Mouse (Mus musculus) kidney, embryonic 16.5 days (tissue): Measurements from ENCODE around the gene Bcas3. TPM values are rescaled to one million over a fixed set of nuclear protein-coding genes. Genes with fewer than 3 reads are reported as not detected.
A peak's percentile ranks its signal among the peaks of the same experiment; 100 is the strongest.

Source experiments
- ATAC-seq: fragments of 200-750 bp; cut with Nextera tagmentation; 2 replicates; pipeline ENCODE4 v1.8.0; 2017; ENCODE audit warnings: moderate TSS enrichment; ENCODE audit not compliant: low FRiP score, low TSS enrichment
- H3K27ac ChIP-seq: fragments of 300-500 bp; sonication (generic); 2 replicates; pipeline ENCODE4 v1.5.1; 2014; ENCODE audit warnings: low read length
- H3K27me3 ChIP-seq: fragments of 300-500 bp; sonication (generic); 2 replicates; pipeline ENCODE4 v1.6.1; 2014; ENCODE audit warnings: low read length, control low read depth, mixed read lengths; ENCODE audit not compliant: insufficient read depth
- H3K36me3 ChIP-seq: fragments of 300-500 bp; sonication (generic); 2 replicates; pipeline ENCODE4 v1.6.1; 2014; ENCODE audit warnings: low read length, control low read depth, mixed read lengths; ENCODE audit not compliant: insufficient read depth
- H3K4me1 ChIP-seq: fragments of 300-500 bp; sonication (generic); 2 replicates; pipeline ENCODE4 v1.6.1; 2014; ENCODE audit warnings: low read length, control low read depth, mixed read lengths; ENCODE audit not compliant: insufficient read depth
- H3K4me2 ChIP-seq: fragments of 300-500 bp; sonication (generic); replicated peaks from 2 replicates; pipeline ENCODE4 v1.6.1; 2014; ENCODE audit warnings: low read depth, low read length
- H3K4me3 ChIP-seq: fragments of 300-500 bp; sonication (generic); 2 replicates; pipeline ENCODE4 v1.5.1; 2014; ENCODE audit warnings: mild to moderate bottlenecking, low read length
- H3K9ac ChIP-seq: fragments of 300-500 bp; sonication (generic); replicated peaks from 2 replicates; pipeline ENCODE4 v1.6.1; 2014; ENCODE audit warnings: low read length
- H3K9me3 ChIP-seq: fragments of 300-500 bp; sonication (generic); 2 replicates; pipeline ENCODE4 v1.6.1; 2016; ENCODE audit warnings: low read length, control low read depth
- WGBS: fragments of 180-500 bp; shearing (Covaris S2); extraction: QIAGEN DNeasy Blood & Tissue Kit; methylation state at CpG from one replicate; pipeline ENCODE4 v1.1.7; 2014; 5-methylcytosine and 5-hydroxymethylcytosine counted together
- polyA plus RNA-seq: library from polyadenylated mRNA; unstranded; fragments of >200 nt; fragmentation: Nextera tagmentation; extraction: Ambion mirVana; gene quantifications from 2 replicates; pipeline ENCODE4 v1.2.1, GENCODE M21; 2015

Gene Bcas3
- polyA plus RNA-seq, 1 experiment from 2014 or later = 34.7 TPM

- no peak overlapping the region for H3K9ac ChIP-seq
- no peak for ATAC-seq
- H3K36me3 ChIP-seq = no peaks in the 10 kb centered on the region
- no peaks in the 10 kb centered on the region for H3K9me3 ChIP-seq
- H3K4me3 ChIP-seq = no peak overlapping the region
- no peak overlapping the region for H3K4me2 ChIP-seq
- H3K27ac ChIP-seq = no peak overlapping the region
- peaks cover 24% of the 10 kb centered on the region for H3K4me1 ChIP-seq
- WGBS = 61% methylated on average over 4 of the region's 4 CpGs
- no peaks in the 10 kb centered on the region for H3K27me3 ChIP-seq
Measured at GRCm38 (mm10) chr11:85799456-85799855, 446.5 kb downstream of the Bcas3 start.

GRCm38 (mm10) chr11:85799856-85800255 is 446.9 kb downstream of the Bcas3 start:
- Histone ChIP-seq H3K27me3 (no peaks in the 10 kb centered on the region), H3K9ac (no peak overlapping the region), H3K9me3 (no peaks in the 10 kb centered on the region), H3K27ac (no peak overlapping the region), H3K4me2 (no peak overlapping the region), H3K4me1 (peaks cover 24% of the 10 kb centered on the region), H3K36me3 (no peaks in the 10 kb centered on the region), H3K4me3 (no peak overlapping the region)
- 16% methylated on average over 19 of the region's 19 CpGs for WGBS
- ATAC-seq = no peak

GRCm38 (mm10) chr11:85800380-85800779 is 447.4 kb downstream of the Bcas3 start:
- no peak for ATAC-seq
- Histone ChIP-seq H3K4me3 (no peak overlapping the region), H3K27ac (no peak overlapping the region), H3K27me3 (no peaks in the 10 kb centered on the region), H3K9me3 (no peaks in the 10 kb centered on the region), H3K4me2 (no peak overlapping the region), H3K4me1 (peaks cover 24% of the 10 kb centered on the region), H3K36me3 (no peaks in the 10 kb centered on the region), H3K9ac (no peak overlapping the region)
- 54% methylated on average over 11 of the region's 11 CpGs for WGBS

- H3K4me3 ChIP-seq = no peak overlapping the region
- no peak for ATAC-seq
- no peaks in the 10 kb centered on the region for H3K36me3 ChIP-seq
- WGBS = 78% methylated on average over 5 of the region's 5 CpGs
- H3K27ac ChIP-seq = no peak overlapping the region
- no peaks in the 10 kb centered on the region for H3K9me3 ChIP-seq
- H3K27me3 ChIP-seq = no peaks in the 10 kb centered on the region
- peaks cover 24% of the 10 kb centered on the region for H3K4me1 ChIP-seq
- no peak overlapping the region for H3K4me2 ChIP-seq
- H3K9ac ChIP-seq = no peak overlapping the region
Measured at GRCm38 (mm10) chr11:85804048-85804447, 451.1 kb downstream of the Bcas3 start.

GRCm38 (mm10) chr11:85805779-85806178 is 452.8 kb downstream of the Bcas3 start:
- no peak for ATAC-seq
- Histone ChIP-seq H3K9me3 (no peaks in the 10 kb centered on the region), H3K4me1 (peaks cover 12% of the 10 kb centered on the region), H3K9ac (no peak overlapping the region), H3K4me3 (no peak overlapping the region), H3K36me3 (no peaks in the 10 kb centered on the region), H3K27ac (no peak overlapping the region), H3K4me2 (no peak overlapping the region), H3K27me3 (no peaks in the 10 kb centered on the region)
- 83% methylated on average over 1 of the region's 1 CpGs for WGBS

- Histone ChIP-seq H3K4me3 (no peak overlapping the region), H3K4me2 (no peak overlapping the region), H3K36me3 (no peaks in the 10 kb centered on the region), H3K4me1 (0 out of 2 replicates have a peak, but pooled peaks cover 5% of the 10 kb centered on the region), H3K27ac (no peak overlapping the region), H3K9ac (no peak overlapping the region), H3K27me3 (no peaks in the 10 kb centered on the region), H3K9me3 (no peaks in the 10 kb centered on the region)
- WGBS = 67% methylated on average over 11 of the region's 11 CpGs
- ATAC-seq = no peak
Measured at GRCm38 (mm10) chr11:85807353-85807752, 454.4 kb downstream of the Bcas3 start.

GRCm38 (mm10) chr11:85811229-85811628 is 458.3 kb downstream of the Bcas3 start:
- Histone ChIP-seq H3K4me1 (peaks cover 18% of the 10 kb centered on the region; the same call in 1 of the 2 replicates), H3K27ac (no peak overlapping the region), H3K9me3 (no peaks in the 10 kb centered on the region), H3K9ac (no peak overlapping the region), H3K36me3 (no peaks in the 10 kb centered on the region), H3K4me3 (no peak overlapping the region), H3K4me2 (no peak overlapping the region), H3K27me3 (no peaks in the 10 kb centered on the region)
- 61% methylated on average over 4 of the region's 4 CpGs for WGBS
- no peak for ATAC-seq

GRCm38 (mm10) chr11:85811676-85812075 is 458.7 kb downstream of the Bcas3 start:
- no peak overlapping the region for H3K9ac ChIP-seq
- no peaks in the 10 kb centered on the region for H3K36me3 ChIP-seq
- H3K4me2 ChIP-seq = no peak overlapping the region
- H3K4me3 ChIP-seq = no peak overlapping the region
- no peak overlapping the region for H3K27ac ChIP-seq
- H3K9me3 ChIP-seq = no peaks in the 10 kb centered on the region
- H3K4me1 ChIP-seq = peaks cover 18% of the 10 kb centered on the region; the same call in 1 of the 2 replicates
- 93% methylated on average over 5 of the region's 5 CpGs for whole genome bisulfite sequencing
- no peaks in the 10 kb centered on the region for H3K27me3 ChIP-seq
- ATAC-seq = no peak

GRCm38 (mm10) chr11:85812201-85812966 is 459.4 kb downstream of the Bcas3 start:
- Histone ChIP-seq H3K4me1 (peaks cover 18% of the 10 kb centered on the region; the same call in 1 of the 2 replicates), H3K4me3 (no peak overlapping the region), H3K27ac (peak overlapping the region; percentile 19; the same call in 1 of the 2 replicates), H3K27me3 (no peaks in the 10 kb centered on the region), H3K4me2 (no peak overlapping the region), H3K36me3 (no peaks in the 10 kb centered on the region), H3K9me3 (no peaks in the 10 kb centered on the region), H3K9ac (no peak overlapping the region)
- WGBS = 72% methylated on average over 12 of the region's 12 CpGs
- peak; percentile 79 for ATAC-seq

- no peak for ATAC-seq
Measured at GRCm38 (mm10) chr11:85814678-85815077, 461.7 kb downstream of the Bcas3 start.

More at GRCm38 (mm10) chr11:85814678-85815077, 461.7 kb downstream of the Bcas3 start:
- Histone ChIP-seq H3K9me3 (no peaks in the 10 kb centered on the region), H3K27ac (no peak overlapping the region), H3K36me3 (no peaks in the 10 kb centered on the region), H3K9ac (no peak overlapping the region), H3K4me3 (no peak overlapping the region), H3K4me2 (no peak overlapping the region), H3K27me3 (no peaks in the 10 kb centered on the region), H3K4me1 (peaks cover 18% of the 10 kb centered on the region; the same call in 1 of the 2 replicates)
- WGBS = 38% methylated on average over 4 of the region's 4 CpGs
